Mouse (Mus musculus): ENCODE data around the gene Dph3.
A peak's percentile ranks its signal among the peaks of the same experiment; 100 is the strongest.

The Dph3 gene

GRCm38 (mm10) chr14:32084761-32085485 lies 606 bp downstream of the Dph3 start, which contains the start of gene Oxnad1:
TSS of gene Oxnad1 (plus strand) at chr14:32085374.
- peak; percentile 87 for DNase-seq (ENCODE audit: low read depth, low spot score)

GRCm38 (mm10) chr14:32083466-32083865 lies 2.1 kb downstream of the Dph3 start:
- no peak for DNase-seq (ENCODE audit: low read depth, low spot score)

GRCm38 (mm10) chr14:32082891-32083290 lies 2.6 kb downstream of the Dph3 start:
- no peak for DNase-seq (ENCODE audit: low read depth, low spot score)

GRCm38 (mm10) chr14:32081026-32081425 lies 4.5 kb downstream of the Dph3 start:
- no peak for DNase-seq (ENCODE audit: low read depth, low spot score)

GRCm38 (mm10) chr14:32076896-32077575 lies 8.5 kb downstream of the Dph3 start:
- no peak for DNase-seq (ENCODE audit: low read depth, low spot score)

GRCm38 (mm10) chr14:32073901-32074300 lies 11.6 kb downstream of the Dph3 start:
- no peak for DNase-seq (ENCODE audit: low read depth, low spot score)

- DNase-seq (ENCODE audit: low read depth, low spot score), result peak; percentile 68
Measured at GRCm38 (mm10) chr14:32073211-32073685, 12.3 kb downstream of the Dph3 start.

GRCm38 (mm10) chr14:32072807-32073206 lies 12.7 kb downstream of the Dph3 start:
- no peak for DNase-seq (ENCODE audit: low read depth, low spot score)

- DNase-seq (ENCODE audit: low read depth, low spot score), result no peak
Measured at GRCm38 (mm10) chr14:32061398-32061797, 24.1 kb downstream of the Dph3 start.

- no peak for DNase-seq (ENCODE audit: low read depth, low spot score)
Measured at GRCm38 (mm10) chr14:32057664-32058063, 27.9 kb downstream of the Dph3 start.

- DNase-seq (ENCODE audit: low read depth, low spot score), result no peak
Measured at GRCm38 (mm10) chr14:32056675-32057074, 28.9 kb downstream of the Dph3 start.

GRCm38 (mm10) chr14:32055781-32056180 lies 29.7 kb downstream of the Dph3 start:
- no peak for DNase-seq (ENCODE audit: low read depth, low spot score)

- no peak for DNase-seq (ENCODE audit: low read depth, low spot score)
Measured at GRCm38 (mm10) chr14:32054788-32055187, 30.7 kb downstream of the Dph3 start.

GRCm38 (mm10) chr14:32053895-32054294 lies 31.6 kb downstream of the Dph3 start:
- DNase-seq (ENCODE audit: low read depth, low spot score), result no peak

- no peak for DNase-seq (ENCODE audit: low read depth, low spot score)
Measured at GRCm38 (mm10) chr14:32050171-32050570, 35.4 kb downstream of the Dph3 start.

- no peak for DNase-seq (ENCODE audit: low read depth, low spot score)
Measured at GRCm38 (mm10) chr14:32046357-32046756, 39.2 kb downstream of the Dph3 start.

GRCm38 (mm10) chr14:32042108-32042507 lies 43.4 kb downstream of the Dph3 start:
- DNase-seq (ENCODE audit: low read depth, low spot score), result no peak

GRCm38 (mm10) chr14:32037661-32038252 lies 47.8 kb downstream of the Dph3 start:
- DNase-seq (ENCODE audit: low read depth, low spot score), result no peak

GRCm38 (mm10) chr14:32036482-32036881 lies 49.0 kb downstream of the Dph3 start:
- no peak for DNase-seq (ENCODE audit: low read depth, low spot score)

- DNase-seq (ENCODE audit: low read depth, low spot score), result peak; percentile 40
Measured at GRCm38 (mm10) chr14:32032522-32032921, 53.0 kb downstream of the Dph3 start.

Measured in telencephalon, adult 2 months (tissue).